Mouse (Mus musculus): ENCODE measurements around the gene Icam5. TPM values are rescaled to one million over a fixed set of nuclear protein-coding genes. Genes with fewer than 3 reads are reported as not detected.

Icam5 gene
- total RNA-seq, 2 experiments from 2014 or later: 0.08 TPM; not detected in 1

DNA sequence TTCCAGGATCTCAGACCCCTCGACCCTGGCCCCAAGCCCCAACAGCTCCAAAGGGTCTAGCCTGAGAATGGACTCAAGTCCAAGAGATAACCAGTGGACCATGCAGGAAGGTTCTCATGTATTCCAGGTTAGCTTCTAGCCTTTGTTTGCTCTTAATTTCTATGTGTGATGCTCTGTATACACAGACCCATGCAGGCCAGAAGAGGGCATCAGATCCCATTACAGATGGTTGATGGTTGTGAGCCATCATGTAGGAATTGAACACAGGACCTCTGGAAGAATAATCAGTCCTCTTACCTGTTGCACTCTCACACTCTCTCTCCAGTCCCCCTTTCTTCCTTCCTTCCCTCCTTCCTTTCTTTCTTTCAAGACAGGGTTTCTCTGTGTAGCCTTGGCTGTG is 19.5 kb upstream of the Icam5 start:
- DNase-seq (ENCODE audit: low spot score in 2 of 2): no peak

DNA sequence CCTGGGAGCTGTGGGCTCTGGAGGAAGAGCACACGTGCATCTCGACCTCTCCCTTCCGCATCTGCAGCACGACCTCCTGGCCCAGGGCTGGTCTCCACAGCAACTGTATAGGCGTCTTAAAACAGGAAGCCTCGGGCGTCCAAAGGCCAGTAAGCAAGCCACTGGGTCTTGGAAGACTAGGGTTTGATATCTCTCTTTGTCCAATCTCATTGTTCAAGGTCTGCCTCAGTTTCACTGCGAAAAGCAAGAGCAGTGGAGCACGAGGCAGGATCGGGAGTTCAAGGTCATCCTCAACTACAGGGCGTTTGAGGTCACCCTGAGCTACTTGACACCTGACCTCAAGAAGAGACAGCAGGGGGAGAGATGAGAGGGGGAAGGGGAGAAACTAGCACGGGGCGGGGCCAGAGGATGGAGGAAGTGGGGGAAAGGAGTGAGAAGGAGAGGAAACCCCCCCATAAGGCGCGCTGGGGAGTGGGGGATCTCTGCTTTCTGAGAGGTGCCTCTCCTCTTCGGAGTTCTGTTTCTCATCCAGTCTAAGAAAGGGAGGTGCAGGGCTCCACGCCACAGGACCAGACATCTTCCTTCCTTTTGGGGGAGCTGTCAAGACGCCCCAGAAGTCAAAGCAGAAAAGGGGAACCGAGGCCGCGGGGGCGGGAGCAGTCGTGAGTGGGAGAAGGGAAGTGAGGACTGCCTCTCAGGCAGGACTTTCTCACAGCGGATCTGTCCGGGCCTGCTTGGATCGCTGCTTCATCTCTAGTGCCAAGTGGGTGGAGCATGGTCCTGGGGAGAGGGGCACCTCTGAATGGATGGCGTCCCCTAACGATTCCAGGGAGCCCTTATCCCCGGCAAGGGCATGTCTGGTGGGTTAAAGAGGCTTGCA is 16.9 kb upstream of the Icam5 start:
- DNase-seq (ENCODE audit: low spot score in 2 of 2): peak in 1 of 2 experiments; percentile 61

DNA sequence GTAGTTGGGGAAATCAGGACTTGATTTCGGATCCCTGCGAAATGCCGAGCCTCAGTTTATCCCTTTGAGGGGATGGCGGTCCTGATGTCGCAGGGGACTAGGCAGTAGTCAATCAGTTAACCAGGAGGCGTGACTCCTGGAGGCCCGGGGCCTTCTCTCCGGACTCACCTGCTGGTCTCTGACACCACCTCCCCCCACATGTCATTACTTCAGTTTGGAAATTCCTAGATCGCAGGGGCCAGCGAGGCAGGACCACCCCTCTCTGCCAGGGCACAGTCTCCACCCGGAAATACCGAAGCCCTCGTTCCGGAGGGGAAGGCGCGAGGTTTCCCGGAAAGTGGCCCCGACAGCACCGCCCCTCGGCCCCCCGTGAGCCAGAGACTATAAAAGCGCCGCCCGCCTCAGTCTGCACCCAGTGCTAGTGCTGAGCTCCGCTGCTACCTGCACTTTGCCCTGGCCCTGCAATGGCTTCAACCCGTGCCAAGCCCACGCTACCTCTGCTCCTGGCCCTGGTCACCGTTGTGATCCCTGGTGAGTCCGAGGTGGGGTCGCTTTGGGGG is 16.2 kb upstream of the Icam5 start, which contains the start of gene Icam1:
Gene Icam1 (plus strand): TSS at position 415 of the 560 bp plus-strand sequence.
- DNase-seq (ENCODE audit: low spot score in 2 of 2): peak; percentile 55 to 62

DNA sequence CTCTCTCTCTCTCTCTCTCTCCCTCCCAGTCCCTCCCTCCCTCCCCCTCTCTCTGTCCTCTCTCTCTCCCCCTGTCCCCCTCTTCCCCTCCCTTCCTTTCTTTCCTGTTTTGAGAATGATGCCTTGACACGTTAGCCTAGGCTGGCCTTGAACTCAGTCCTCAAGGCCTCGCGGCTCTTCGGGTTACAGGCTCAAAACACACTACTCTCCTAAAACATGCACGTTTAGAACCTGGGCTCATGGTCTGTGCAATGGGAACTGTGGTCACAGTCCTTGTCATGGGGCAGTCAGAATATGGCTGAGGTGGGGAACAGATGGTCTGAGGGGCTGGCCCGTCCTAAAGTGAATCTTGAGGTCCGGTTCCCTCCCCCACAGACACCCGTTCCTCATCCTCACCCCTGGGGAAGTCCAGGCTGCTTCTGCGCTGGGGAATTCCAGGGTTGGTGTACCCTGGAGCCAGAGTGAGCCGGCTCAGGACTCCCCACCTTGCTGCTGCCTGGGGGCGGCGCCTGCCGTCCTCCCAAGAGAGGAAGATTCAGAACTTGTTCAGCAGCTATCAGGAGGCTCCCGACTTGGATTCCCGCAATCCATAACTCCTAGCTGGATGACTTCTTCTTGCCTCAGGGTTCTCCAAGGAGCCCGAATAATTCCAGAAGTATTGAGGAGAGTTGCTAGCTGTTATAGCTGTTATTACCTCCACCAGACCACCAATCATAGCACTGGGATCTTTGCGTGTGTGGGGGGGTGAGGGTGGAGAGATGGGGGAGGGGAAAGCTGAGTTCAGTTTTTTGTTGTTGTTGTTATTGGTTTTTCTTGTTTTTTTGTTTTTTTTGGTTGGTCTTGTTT is 15.3 kb upstream of the Icam5 start:
- no peak for DNase-seq (ENCODE audit: low spot score in 2 of 2)

DNA sequence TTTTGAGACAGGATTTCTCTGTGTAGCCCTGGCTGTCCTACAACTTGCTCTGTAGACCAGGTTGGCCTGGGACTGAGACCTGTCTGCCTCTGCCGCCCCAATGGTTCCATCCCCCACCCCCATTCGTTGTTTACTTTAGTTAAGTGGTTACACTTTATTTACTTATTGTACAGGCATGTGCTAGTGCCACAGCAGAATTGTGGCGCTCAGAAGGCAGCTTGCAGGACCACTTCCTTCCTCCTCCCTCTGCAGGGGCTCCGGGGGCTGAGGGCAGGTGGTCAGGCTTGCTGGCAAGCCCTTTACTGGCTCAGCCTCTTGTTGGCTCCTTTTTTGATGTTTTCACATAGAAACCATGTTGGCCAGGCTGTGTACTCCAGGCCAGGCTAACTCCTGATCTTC is 14.7 kb upstream of the Icam5 start:
- DNase-seq (ENCODE audit: low spot score in 2 of 2): no peak

DNA sequence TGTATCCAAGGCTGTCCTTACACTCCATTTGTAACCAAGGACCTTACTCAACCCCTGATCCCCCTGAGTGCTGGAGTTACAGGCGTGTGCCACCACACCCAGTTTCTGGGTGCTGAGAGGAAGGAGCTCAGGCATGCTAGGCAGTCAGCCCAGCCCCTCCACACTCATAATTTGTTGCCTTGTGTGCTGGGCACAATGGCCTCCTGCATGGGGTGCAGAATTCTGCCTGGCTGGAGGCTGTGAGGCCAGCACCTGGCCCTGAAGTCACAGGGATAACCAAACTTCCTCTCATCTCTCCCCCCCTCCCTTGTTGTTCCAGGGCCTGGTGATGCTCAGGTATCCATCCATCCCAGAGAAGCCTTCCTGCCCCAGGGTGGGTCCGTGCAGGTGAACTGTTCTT is 13.3 kb upstream of the Icam5 start:
- DNase-seq (ENCODE audit: low spot score in 2 of 2): no peak

DNA sequence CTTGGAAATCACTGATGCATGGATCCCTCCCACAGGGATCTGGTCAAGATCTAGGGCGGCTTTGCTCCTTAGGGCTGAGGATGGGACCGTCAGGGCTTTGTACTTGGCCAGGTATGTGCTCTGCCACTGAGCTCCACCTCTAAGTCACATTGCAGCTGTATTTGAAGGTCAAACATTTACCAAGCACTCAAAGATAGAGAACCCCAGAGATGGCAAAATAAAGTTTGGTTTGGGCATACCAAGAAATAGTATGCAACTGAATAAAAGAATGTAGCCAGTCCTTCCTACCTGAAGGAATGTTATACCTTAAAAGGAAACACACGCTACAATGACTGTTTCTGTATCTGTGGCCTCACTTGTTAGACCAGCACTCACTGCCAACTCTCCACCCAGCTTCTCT is 10.5 kb upstream of the Icam5 start:
- DNase-seq (ENCODE audit: low spot score in 2 of 2): no peak

DNA sequence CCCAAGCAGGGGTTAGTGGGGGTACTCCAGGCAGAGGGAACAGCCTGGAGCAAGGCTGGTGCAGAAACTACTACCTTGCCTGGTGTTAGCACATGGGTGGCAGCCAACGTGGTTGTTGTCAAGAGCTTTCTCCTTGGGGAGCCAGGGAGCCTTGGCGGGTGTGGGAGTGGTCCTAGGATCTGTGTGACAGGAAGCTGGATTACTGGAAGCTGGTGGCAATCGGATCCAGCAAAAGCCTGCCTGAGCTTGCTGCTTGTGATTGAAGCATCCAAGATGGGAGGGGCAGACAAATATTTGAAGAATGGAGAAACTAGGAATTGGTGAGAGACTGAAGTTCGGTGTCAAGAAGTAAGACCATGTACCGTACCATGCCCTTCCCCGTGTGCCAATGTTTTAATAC is 9.6 kb upstream of the Icam5 start:
- no peak for DNase-seq (ENCODE audit: low spot score in 2 of 2)

DNA sequence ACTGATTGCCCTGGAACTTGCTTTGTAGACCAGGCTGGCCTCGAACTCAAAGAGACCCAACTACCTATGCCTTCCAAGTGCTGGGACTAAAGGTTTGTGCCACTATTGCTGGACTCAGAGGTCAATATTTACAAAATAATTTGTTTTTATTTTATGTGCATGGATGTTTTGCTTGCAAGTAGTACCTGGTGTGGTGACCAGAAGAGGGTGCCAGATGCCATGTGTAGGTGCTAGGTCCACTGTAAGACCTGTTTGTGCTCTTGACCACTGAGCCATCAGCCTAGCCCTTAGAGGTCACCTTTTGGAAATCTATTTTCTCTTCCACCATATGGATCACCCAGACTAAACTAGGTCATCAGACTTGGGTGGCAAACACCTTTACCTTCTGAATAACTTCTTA is 9.1 kb upstream of the Icam5 start:
- DNase-seq (ENCODE audit: low spot score in 2 of 2): no peak

DNA sequence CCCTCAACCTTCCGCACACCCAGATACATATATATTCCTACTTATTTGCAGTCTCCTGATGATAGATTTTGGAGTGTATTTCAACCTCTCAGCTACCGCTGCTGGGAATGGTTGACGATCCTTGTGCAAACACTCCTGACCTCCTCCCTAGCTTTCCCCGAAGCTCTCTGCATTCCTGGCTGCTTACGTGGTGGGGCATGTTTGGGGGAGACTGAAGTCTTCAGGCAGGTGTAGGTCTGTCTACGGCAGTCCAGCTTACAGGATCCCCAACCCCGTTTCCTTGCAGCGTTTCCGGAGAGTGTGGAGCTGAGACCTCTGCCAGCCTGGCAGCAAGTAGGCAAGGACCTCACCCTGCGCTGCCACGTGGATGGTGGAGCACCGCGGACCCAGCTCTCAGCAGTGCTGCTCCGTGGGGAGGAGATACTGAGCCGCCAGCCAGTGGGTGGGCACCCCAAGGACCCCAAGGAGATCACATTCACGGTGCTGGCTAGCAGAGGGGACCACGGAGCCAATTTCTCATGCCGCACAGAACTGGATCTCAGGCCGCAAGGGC is 6.5 kb upstream of the Icam5 start:
- no peak for DNase-seq (ENCODE audit: low spot score in 2 of 2)

DNA sequence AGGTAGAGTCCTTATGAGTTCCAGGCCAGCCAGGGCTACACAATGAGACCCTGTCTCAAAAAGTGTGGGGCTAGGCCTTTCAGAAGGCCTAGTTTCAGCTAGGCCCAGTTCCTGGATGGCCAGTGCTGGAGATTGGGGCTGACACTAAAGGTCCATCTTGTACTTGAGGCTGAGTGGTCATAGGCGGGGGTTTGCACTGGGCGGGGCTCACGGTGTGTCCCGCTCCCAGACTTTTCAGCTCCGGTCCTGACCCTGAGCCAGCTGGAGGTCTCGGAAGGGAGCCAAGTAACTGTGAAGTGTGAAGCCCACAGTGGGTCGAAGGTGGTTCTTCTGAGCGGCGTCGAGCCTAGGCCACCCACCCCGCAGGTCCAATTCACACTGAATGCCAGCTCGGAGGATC is 5.0 kb upstream of the Icam5 start:
- DNase-seq (ENCODE audit: low spot score in 2 of 2): no peak

DNA sequence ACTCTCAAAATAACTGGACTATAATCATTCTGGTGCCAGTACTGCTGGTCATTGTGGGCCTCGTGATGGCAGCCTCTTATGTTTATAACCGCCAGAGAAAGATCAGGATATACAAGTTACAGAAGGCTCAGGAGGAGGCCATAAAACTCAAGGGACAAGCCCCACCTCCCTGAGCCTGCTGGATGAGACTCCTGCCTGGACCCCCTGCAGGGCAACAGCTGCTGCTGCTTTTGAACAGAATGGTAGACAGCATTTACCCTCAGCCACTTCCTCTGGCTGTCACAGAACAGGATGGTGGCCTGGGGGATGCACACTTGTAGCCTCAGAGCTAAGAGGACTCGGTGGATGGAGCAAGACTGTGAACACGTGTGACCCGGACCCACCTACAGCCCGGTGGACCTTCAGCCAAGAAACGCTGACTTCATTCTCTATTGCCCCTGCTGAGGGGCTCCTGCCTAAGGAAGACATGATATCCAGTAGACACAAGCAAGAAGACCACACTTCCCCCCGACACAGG is 4.0 kb upstream of the Icam5 start:
- no peak for DNase-seq (ENCODE audit: low spot score in 2 of 2)

DNA sequence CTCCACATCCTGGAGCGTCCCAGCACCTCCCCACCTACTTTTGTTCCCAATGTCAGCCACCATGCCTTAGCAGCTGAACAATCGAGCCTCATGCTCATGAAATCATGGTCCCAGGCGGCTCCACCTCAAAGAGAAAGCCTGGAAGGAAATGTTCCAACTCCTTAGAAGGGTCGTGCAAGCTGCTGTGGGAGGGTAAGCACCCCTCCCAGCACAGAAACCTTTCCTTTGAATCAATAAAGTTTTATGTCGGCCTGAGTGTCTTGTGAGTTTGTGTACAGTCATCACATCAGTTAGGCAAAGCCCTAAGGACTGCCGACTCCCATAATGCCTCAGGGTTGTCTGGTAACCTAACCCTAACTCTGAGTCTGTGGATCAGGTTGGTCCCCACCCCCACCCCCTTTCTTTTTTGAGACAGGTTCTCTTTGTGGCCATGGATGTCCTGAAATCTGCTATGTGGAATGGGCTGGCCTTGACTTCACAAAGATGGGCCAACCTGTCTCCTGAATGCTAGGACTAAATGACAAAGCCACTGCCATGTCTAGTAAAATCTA is 3.2 kb upstream of the Icam5 start:
- no peak for DNase-seq (ENCODE audit: low spot score in 2 of 2)

DNA sequence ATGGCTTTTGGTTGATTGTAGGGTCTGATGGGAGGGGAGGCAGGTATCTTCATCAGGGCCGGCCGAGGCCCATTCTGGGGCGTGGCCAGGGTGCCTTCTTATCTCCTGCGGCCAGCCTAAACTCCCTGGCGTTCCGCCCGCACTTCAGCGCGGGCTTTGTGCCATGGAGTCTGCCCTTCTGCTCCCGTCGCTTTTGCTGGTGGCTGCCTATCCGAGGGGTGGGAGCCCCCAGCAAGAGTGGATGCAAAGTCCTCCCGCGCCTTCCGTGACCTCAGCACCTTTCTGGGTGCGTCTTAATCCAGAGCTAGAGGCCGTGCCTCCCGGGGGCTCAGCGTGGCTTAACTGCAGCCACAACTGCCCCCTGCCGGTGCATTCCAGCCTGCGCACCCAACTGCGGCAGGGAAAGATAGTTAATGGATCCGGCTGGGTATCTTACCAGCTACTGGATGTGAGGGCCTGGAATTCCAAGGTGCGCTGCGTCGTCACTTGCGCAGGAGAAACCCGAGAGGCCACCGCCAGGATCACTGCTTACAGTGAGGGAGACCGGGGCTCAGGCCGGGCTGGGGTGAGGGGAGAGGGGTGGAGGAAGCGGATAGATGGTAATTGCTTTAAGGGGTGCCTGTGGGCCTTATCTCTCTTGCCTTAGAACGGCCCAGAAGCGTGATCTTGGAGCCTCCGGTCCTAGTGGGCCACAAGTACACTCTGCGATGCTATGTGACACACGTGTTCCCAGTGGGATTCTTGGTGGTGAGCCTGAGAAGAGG is 2.4 kb upstream of the Icam5 start, which contains the start of gene Icam4:
Gene Icam4 (plus strand): TSS at position 83 of the 764 bp plus-strand sequence.
- peak; percentile 72 to 84 for DNase-seq (ENCODE audit: low spot score in 2 of 2)

DNA sequence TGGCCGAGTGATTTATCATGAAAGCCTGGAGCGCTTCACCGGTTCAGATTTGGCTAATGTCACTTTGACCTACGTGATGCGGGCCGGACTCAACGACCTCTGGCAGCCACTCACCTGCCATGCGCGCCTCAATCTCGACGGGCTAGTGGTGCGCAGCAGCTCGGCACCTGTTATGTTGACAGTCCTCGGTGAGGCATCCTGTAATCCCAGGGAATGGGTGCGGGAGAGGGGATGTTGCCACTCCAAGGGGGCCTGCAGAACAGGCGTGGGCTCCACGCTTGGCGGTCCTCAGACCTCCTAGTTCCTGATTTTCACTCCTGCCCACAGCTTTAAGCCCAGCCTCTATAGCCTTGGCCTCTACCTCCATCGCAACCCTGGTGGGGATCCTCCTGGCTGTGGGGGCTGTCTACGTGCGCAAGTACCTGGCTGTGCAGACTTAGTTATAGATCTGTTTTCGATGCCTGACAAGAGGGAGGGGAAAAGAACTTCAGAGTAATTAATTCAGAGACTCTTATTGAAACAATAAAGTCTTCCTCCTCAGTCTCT is 1.7 kb upstream of the Icam5 start:
- no peak for DNase-seq (ENCODE audit: low spot score in 2 of 2)

DNA sequence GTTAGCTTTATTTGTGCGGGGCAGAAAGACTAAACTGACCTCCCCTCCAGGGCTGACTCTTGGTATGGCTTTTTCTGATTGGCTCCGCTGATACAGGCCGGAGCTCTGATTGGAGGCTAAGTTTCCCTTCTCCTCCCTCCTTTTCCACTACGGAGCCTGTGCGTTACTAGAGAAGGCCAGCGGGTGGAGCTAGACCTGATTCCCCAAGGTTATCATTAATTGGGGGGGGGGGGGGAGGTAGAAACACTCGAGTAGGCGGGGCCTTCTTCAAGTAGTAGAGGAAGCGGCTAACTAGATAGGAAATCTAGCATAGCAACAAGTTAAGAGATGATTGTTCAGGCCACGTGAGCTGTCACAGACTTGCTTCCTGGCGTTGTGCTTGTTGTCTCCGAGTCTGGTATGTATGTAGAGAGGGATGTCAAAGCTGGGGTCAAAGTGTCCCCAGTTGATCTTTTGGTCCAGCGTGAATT is 1.1 kb upstream of the Icam5 start:
- DNase-seq (ENCODE audit: low spot score in 2 of 2): peak; percentile 47 to 84

DNA sequence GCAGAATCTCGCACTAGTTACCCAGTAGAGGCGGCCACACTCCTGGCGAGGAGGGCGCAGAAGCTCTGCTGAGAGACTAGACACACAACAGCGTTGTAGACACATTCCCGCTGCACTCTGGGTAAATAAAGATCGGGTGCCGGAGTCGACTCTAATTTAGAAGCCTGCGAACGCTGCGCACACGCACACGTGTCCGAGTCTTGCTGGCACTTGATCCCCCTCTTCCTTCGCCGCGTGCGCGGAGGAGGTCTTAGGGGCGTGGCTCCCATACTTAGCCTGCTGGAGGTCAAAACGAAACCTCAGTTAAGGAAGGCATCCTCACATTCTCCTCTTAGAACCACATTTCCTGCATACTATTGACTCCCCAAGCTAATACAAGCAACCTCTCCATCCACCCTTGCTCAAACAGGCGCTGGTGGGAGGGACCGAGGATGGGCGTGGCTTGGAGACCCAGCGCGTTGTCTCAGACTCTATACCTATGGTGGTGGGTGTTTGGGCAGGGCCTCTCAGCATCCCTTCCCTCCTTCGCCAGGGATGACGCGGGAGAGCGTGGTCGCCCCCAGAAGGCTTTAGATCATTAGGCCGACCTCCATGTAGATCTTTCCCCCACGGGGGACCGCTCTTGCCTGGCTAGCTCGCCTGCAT is 500 bp upstream of the Icam5 start:
- DNase-seq (ENCODE audit: low spot score in 2 of 2): peak in 1 of 2 experiments; percentile 66

DNA sequence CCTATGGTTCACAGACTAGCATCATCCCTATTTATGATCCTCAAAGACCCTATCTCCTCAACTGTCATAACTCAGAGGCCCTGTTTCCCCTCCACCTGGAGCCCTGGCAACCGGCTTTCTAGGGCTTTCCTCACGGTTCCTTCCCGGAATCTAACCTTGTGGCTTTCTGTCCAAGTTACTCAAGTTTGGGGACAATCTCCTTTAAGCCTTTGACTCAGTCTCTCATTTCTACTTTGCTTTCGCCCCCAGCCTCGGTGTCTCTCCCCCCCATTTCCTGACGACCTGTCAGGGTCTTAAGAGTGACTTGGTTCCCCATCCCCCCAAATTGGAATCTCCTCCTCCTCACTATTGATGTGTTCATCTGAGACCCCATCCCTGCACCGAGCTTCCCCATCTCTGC is 618 bp downstream of the Icam5 start:
- no peak for DNase-seq (ENCODE audit: low spot score in 2 of 2)

DNA sequence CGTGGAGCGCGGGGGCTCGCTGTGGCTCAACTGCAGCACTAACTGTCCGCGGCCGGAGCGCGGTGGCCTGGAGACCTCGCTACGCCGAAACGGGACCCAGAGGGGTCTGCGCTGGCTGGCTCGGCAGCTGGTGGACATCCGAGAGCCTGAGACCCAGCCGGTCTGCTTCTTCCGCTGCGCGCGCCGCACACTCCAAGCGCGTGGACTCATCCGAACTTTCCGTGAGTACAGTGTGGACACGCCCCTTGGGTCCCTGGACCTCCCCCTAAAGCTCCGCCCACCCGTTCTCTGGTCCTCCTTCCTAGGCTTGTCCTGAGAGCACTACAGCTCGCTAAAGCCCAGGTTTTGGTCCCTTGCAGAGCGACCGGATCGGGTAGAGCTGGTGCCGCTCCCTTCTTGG is 1.3 kb downstream of the Icam5 start:
- DNase-seq (ENCODE audit: low spot score in 2 of 2): peak; percentile 54 to 79
